Mouse (Mus musculus) adrenal gland, adult (tissue): ENCODE measurements around the gene Gsg1l2.

Experiments
- DNase-seq, 2 experiments: peaks; one replicate each; pipeline ENCODE4 v3.0.0; 2022 to 2023; ENCODE audit warnings: low spot score in 1 of 2; ENCODE audit not compliant: inconsistent age in 2 of 2

Gene Gsg1l2

GRCm38 (mm10) chr11:67811535-67811934, 37.1 kb downstream of the Gsg1l2 start:
- DNase-seq: peak; percentile 12 to 43

DNA sequence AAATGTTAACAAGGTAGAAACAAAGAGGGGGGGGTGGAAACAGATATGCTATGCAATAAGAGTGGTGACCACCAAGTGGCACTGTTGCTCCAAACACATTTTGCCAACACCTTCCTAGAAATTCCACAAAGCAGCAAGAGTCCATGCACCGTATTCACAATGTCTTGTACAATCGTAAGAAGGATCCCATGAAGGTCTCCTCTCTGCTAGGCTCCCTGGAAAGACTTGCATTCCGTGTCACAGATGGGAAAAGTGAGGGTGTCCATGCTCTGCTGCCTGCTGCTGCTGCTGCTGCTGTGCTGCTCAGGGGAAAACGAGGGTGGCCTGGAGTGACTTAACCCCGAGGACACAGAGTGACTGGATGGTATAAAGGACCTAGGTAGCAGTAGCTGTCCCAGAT, 45.2 kb downstream of the Gsg1l2 start:
- DNase-seq: peak; percentile 5 to 55

- DNase-seq: peak; percentile 12 to 64
Observed at GRCm38 (mm10) chr11:67820221-67820620, 45.8 kb downstream of the Gsg1l2 start.

DNA sequence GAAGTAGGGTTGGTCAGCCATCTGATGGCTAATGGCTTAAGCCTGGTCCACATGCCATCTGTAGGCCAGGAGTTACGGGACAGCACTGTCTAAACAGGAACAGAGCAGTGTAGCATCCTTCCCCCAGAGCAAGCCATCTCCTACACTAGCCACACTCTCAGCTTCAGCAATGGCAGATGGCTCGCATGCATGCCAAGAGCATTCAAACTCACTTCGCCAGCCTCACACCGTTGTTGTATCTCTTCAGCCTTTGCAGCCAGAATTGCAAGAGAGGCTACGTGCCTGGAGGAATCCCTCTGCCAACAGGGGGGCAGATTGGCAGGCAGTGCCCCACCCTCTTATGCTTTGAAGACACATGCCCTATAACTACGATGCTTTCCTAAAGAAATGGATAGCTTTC, 47.2 kb downstream of the Gsg1l2 start:
- DNase-seq: no peak

GRCm38 (mm10) chr11:67828360-67829059, 54.1 kb downstream of the Gsg1l2 start:
- no peak for DNase-seq

GRCm38 (mm10) chr11:67829530-67829929, 55.1 kb downstream of the Gsg1l2 start:
- DNase-seq: no peak

DNA sequence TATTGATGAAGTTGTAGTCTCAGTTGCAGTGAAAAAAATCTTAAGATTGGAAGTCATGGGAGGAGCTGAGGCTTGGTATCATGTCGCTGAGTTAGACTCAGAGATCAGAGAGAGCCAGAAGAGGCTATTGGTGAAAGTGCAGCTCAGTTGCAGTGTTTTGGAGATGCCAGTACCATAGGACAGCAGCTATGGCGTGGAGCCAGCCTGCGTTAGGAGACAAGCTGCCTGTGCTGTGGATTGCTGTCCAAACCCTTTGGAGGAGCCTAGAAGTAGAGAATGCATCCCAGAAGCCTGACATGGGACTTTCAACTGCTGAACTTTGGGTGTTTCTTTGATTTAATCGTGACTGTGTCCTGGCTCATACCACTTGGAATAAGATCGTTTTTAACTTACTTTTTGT, 57.4 kb downstream of the Gsg1l2 start:
- no peak for DNase-seq

GRCm38 (mm10) chr11:67835408-67836078, 61.1 kb downstream of the Gsg1l2 start:
- no peak for DNase-seq
